Mouse (Mus musculus) kidney, embryonic 16.5 days (tissue): ENCODE data around the gene Muc1. TPM values are rescaled to one million over a fixed set of nuclear protein-coding genes. Genes with fewer than 3 reads are reported as not detected.

Experiments used
- ATAC-seq: fragments of 200-750 bp; cut with Nextera tagmentation; 2 replicates; pipeline ENCODE4 v1.8.0; 2017; ENCODE audit warnings: moderate TSS enrichment; ENCODE audit not compliant: low FRiP score, low TSS enrichment
- H3K27ac ChIP-seq: fragments of 300-500 bp; sonication (generic); 2 replicates; pipeline ENCODE4 v1.5.1; 2014; ENCODE audit warnings: low read length
- H3K27me3 ChIP-seq: fragments of 300-500 bp; sonication (generic); 2 replicates; pipeline ENCODE4 v1.6.1; 2014; ENCODE audit warnings: low read length, control low read depth, mixed read lengths; ENCODE audit not compliant: insufficient read depth
- H3K36me3 ChIP-seq: fragments of 300-500 bp; sonication (generic); 2 replicates; pipeline ENCODE4 v1.6.1; 2014; ENCODE audit warnings: low read length, control low read depth, mixed read lengths; ENCODE audit not compliant: insufficient read depth
- H3K4me1 ChIP-seq: fragments of 300-500 bp; sonication (generic); 2 replicates; pipeline ENCODE4 v1.6.1; 2014; ENCODE audit warnings: low read length, control low read depth, mixed read lengths; ENCODE audit not compliant: insufficient read depth
- H3K4me2 ChIP-seq: fragments of 300-500 bp; sonication (generic); replicated peaks from 2 replicates; pipeline ENCODE4 v1.6.1; 2014; ENCODE audit warnings: low read depth, low read length
- H3K4me3 ChIP-seq: fragments of 300-500 bp; sonication (generic); 2 replicates; pipeline ENCODE4 v1.5.1; 2014; ENCODE audit warnings: mild to moderate bottlenecking, low read length
- H3K9ac ChIP-seq: fragments of 300-500 bp; sonication (generic); replicated peaks from 2 replicates; pipeline ENCODE4 v1.6.1; 2014; ENCODE audit warnings: low read length
- H3K9me3 ChIP-seq: fragments of 300-500 bp; sonication (generic); 2 replicates; pipeline ENCODE4 v1.6.1; 2016; ENCODE audit warnings: low read length, control low read depth
- WGBS: fragments of 180-500 bp; shearing (Covaris S2); extraction: QIAGEN DNeasy Blood & Tissue Kit; methylation state at CpG from one replicate; pipeline ENCODE4 v1.1.7; 2014; 5-methylcytosine and 5-hydroxymethylcytosine counted together
- polyA plus RNA-seq: library from polyadenylated mRNA; unstranded; fragments of >200 nt; fragmentation: Nextera tagmentation; extraction: Ambion mirVana; gene quantifications from 2 replicates; pipeline ENCODE4 v1.2.1, GENCODE M21; 2015

Gene Muc1
- polyA plus RNA-seq, 1 experiment from 2014 or later, result 23.6 TPM

DNA sequence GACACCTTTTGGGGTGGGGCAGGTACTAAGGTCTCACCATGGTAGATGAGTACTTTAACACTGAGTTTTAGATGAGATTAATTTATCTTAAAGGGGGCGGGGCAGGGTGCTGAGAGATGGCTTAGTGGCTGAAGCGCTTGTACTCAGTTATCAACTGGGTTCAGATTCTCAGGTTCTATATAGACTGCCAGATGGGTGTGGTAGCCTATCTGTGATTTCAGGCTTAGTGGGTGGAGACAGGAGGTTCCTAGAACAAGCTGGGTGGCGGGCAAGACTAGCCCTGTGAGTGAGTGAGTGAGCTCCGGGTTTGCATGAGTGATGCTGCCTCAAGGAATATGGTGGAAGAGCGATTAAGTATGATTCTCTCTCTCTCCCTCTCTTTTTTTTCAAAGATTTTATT, 26.1 kb downstream of the Muc1 start:
- Histone ChIP-seq H3K27ac (no peak overlapping the region), H3K36me3 (no peaks in the 10 kb centered on the region), H3K4me3 (no peak overlapping the region), H3K9ac (no peak overlapping the region), H3K27me3 (no peaks in the 10 kb centered on the region), H3K4me2 (no peak overlapping the region), H3K4me1 (peaks cover 16% of the 10 kb centered on the region), H3K9me3 (no peaks in the 10 kb centered on the region)
- WGBS, result 94% methylated on average over 5 of the region's 5 CpGs
- no peak for ATAC-seq

DNA sequence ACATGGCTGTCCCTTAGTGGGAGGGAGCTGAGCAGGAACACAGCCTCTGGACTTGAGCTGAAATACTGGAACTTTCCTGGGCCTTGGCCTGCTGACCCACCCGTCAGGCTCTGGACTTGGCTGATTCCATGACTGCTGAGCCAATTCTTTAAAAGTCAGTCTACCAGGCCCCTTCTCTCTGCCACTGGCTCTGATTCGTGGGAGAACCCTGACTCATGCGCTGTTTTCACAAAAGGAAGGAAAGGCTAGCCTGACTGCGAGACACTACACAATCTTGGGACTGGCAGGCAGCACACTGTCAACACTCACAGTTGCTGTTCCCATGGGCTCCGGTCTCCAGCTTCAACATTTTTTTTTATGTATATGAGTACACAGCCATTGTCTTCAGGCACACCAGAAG, 27.3 kb downstream of the Muc1 start:
- Histone ChIP-seq H3K27me3 (no peaks in the 10 kb centered on the region), H3K4me1 (peaks cover 8% of the 10 kb centered on the region), H3K9ac (no peak overlapping the region), H3K4me3 (no peak overlapping the region), H3K27ac (no peak overlapping the region), H3K4me2 (no peak overlapping the region), H3K36me3 (no peaks in the 10 kb centered on the region), H3K9me3 (no peaks in the 10 kb centered on the region)
- no peak for ATAC-seq
- WGBS, result 84% methylated on average over 5 of the region's 5 CpGs

DNA sequence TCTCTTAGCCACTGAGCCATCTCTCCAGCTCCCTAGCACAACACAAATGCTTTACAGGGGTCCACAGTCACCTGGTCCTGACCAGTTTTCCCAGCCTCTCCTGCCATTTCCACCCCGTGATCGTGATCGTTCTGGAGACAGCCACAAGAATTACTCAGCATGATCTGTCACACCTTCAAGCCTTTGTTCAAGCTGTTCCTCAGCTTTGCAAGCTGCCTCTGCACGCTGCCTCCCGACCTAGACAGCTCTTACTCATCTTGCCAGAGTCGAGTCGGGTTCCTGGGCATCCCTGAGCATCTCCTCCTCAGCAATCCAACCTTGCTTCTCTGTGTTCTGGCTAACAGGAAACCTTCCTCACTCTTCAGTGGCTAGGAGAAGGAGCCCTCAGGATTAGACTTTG, 30.2 kb downstream of the Muc1 start, which contains the start of gene Dpm3:
TSS of gene Dpm3 (plus strand) at position 283 of the 400 bp plus-strand sequence.
- Histone ChIP-seq H3K27me3 (no peaks in the 10 kb centered on the region), H3K9me3 (no peaks in the 10 kb centered on the region), H3K4me3 (no peak within 1 kb of the TSS), H3K4me1 (no peaks in the 10 kb centered on the region), H3K4me2 (no peak within 1 kb of the TSS), H3K27ac (no peak within 1 kb of the TSS), H3K36me3 (no peaks in the 10 kb centered on the region), H3K9ac (no peak within 1 kb of the TSS)
- no peak for ATAC-seq
- 35% methylated on average over 7 of the region's 7 CpGs for WGBS

DNA sequence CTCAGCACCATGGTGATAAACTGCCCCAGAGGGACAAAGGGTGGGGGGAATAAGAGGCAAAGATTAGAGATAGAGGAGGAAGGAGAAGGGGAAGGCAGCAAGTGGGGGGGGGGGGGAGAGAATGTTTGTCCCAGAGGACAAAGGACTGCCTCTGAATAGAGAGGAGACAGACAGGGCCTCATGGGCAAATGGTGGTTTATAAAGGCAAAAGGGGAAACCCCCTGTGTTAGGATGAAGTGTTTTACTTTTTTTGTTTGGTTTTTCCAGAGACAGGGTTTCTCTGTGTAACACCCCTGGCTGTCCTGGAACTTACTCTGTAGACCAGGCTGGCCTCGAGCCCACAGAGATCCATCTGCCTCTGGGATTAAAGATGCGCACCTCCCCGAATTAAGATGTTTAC, 31.4 kb downstream of the Muc1 start:
- WGBS, result 73% methylated on average over 3 of the region's 3 CpGs
- Histone ChIP-seq H3K4me3 (no peak overlapping the region), H3K9me3 (no peaks in the 10 kb centered on the region), H3K36me3 (no peaks in the 10 kb centered on the region), H3K4me1 (no peaks in the 10 kb centered on the region), H3K27ac (no peak overlapping the region), H3K4me2 (no peak overlapping the region), H3K9ac (no peak overlapping the region), H3K27me3 (no peaks in the 10 kb centered on the region)
- no peak for ATAC-seq

DNA sequence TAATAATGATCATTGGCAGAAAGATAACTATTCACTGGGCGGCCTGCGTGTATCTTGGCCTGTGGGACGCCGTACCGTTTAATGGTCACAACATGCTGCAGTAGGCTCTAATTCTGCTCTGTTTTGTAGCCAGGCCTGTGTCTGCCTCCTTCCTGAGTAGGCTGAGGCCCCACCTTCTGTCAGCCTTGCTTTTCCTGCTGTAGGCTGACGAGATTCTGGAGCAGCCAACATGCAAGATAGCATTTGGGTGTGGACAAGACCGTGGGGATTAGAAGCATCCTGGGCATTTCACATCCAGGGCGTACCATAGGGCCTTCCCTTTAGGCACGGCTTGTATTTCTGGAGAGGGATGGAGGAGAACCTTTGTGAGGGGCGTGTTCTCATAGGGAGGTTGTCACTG, 33.6 kb downstream of the Muc1 start:
- Histone ChIP-seq H3K27me3 (no peaks in the 10 kb centered on the region), H3K9ac (no peak overlapping the region), H3K4me1 (peaks cover 8% of the 10 kb centered on the region), H3K36me3 (no peaks in the 10 kb centered on the region), H3K27ac (peak overlapping the region; percentile 31; the same call in 1 of the 2 replicates), H3K4me2 (no peak overlapping the region), H3K9me3 (no peaks in the 10 kb centered on the region), H3K4me3 (no peak overlapping the region)
- 67% methylated on average over 10 of the region's 10 CpGs for WGBS
- ATAC-seq, result no peak

DNA sequence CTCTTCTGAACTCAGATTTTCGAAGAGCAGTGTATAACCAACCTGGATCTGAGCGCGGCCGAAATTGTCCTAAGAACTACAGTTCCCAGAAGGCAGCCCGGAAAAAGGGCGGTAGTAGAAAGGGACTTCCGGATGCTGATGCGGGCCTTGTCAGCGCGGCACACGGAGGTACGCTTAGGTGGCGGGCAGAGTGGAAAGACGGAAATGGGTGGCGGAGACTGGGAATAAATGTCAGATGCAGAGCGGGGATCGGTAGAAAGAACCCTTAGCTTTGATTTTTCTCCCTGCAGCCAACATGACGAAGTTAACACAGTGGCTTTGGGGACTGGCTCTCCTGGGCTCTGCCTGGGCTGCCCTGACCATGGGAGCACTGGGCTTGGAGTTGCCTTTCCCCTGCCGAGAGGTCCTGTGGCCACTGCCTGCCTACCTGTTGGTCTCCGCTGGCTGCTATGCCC, 37.6 kb downstream of the Muc1 start:
- peak overlapping the region; percentile 92 for H3K4me2 ChIP-seq
- peak; percentile 76 for ATAC-seq
- peaks cover 38% of the 10 kb centered on the region for H3K4me1 ChIP-seq
- no peaks in the 10 kb centered on the region for H3K9me3 ChIP-seq
- H3K4me3 ChIP-seq, result peak overlapping the region; percentile 83
- no peaks in the 10 kb centered on the region for H3K27me3 ChIP-seq
- peak overlapping the region; percentile 65 for H3K27ac ChIP-seq
- H3K9ac ChIP-seq, result peak overlapping the region; percentile 90
- WGBS, result under 1% methylated on average over 20 of the region's 20 CpGs
- H3K36me3 ChIP-seq, result 0 out of 2 replicates have a peak, but pooled peaks cover 3% of the 10 kb centered on the region

DNA sequence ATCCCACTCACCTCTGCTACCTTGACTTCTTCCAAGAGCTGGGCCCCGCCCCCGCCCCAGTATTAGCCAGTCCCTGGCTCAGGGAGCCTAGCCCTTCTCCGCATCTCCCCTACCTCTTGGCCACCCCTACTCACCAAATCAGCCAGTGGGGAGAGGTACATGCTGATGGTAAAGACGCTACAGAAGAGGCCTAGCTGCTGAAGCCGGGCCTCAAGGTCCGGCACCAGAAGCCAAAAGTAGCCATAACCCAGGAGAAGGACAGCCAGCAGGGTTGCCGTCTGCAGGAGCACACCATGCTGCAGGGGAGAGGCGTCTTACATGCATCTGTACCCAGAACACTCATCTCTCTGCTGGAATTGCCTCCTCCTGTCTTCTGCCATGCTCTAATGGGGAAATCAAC, 40.1 kb downstream of the Muc1 start:
- H3K4me3 ChIP-seq, result no peak overlapping the region
- no peaks in the 10 kb centered on the region for H3K9me3 ChIP-seq
- WGBS, result 68% methylated on average over 8 of the region's 8 CpGs
- no peak for ATAC-seq
- H3K27me3 ChIP-seq, result no peaks in the 10 kb centered on the region
- peaks cover 38% of the 10 kb centered on the region for H3K4me1 ChIP-seq
- peaks cover 19% of the 10 kb centered on the region for H3K36me3 ChIP-seq
- peak overlapping the region; percentile 76; the same call in 1 of the 2 replicates for H3K4me2 ChIP-seq
- H3K27ac ChIP-seq, result no peak overlapping the region
- H3K9ac ChIP-seq, result no peak overlapping the region

DNA sequence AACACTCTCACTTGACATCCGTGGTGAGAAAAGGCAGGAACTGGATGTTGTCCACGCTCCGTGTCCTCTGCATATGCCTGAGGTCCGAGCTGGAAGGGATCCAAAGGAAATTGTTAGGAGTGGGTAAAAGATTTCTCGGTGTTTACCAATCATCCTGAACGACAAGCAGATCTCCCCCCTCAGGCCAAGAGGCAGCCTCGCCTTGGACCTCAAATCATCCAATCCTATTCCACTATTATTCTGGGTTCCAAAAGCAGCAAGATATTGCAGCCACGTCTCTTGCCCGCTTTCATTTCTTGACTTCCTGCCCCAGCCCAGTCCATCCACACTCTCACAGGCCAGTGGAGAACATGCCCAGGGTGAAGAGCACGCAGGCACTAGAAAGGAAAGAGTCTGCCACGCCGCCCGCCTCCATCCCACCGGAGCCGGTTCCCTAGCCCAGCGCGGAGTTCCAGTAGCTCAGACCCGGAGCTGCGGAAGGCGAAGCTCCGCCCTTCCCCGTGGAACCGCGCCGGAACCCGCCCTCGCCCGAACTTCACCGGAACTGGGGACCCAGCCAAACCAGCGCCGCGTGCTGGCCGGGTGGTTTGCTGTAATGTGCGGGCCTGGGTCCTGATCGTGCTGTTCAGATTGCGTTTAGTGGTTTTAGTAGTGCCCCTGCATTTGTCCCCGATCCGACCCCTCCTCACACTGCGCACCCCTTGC, 41.3 kb downstream of the Muc1 start, which contains the start of gene Slc50a1:
TSS of gene Slc50a1 (minus strand) at position 520 of the 705 bp plus-strand sequence.
- peak; percentile 43; the same call in 1 of the 2 replicates for ATAC-seq
- no peaks in the 10 kb centered on the region for H3K9me3 ChIP-seq
- peaks cover 24% of the 10 kb centered on the region for H3K36me3 ChIP-seq
- no peaks in the 10 kb centered on the region for H3K27me3 ChIP-seq
- H3K4me2 ChIP-seq, result peak within 1 kb of the TSS; percentile 76
- H3K4me3 ChIP-seq, result peak within 1 kb of the TSS; percentile 62
- peaks cover 38% of the 10 kb centered on the region for H3K4me1 ChIP-seq
- WGBS, result 2% methylated on average over 39 of the region's 39 CpGs
- H3K27ac ChIP-seq, result peak within 1 kb of the TSS; percentile 88
- peak within 1 kb of the TSS; percentile 77 for H3K9ac ChIP-seq

DNA sequence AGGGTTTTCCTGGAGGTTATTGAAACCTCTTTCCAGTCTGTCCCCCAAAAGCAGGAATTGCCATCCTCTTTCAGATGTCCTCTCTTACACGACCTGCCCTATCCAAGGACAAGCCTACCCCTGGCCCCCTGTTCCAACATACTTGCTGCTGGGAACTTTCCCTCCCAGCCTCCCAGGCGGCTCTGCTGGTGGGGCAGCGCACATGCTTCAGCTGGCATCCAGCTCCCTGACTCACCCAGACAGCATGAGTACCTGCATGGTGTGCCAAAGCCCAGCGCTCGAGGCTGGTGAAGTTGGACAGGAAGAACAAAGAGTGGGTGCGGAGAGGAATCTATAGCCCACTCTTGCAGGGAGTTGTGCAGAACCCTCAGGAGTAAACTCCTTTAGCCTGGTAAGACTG, 42.0 kb downstream of the Muc1 start:
- peaks cover 31% of the 10 kb centered on the region for H3K36me3 ChIP-seq
- H3K27me3 ChIP-seq, result no peaks in the 10 kb centered on the region
- H3K4me2 ChIP-seq, result peak overlapping the region; percentile 76
- no peaks in the 10 kb centered on the region for H3K9me3 ChIP-seq
- H3K4me1 ChIP-seq, result peaks cover 40% of the 10 kb centered on the region
- 65% methylated on average over 6 of the region's 6 CpGs for WGBS
- ATAC-seq, result no peak
- peak overlapping the region; percentile 77 for H3K9ac ChIP-seq
- H3K27ac ChIP-seq, result peak overlapping the region; percentile 88
- H3K4me3 ChIP-seq, result peak overlapping the region; percentile 62

DNA sequence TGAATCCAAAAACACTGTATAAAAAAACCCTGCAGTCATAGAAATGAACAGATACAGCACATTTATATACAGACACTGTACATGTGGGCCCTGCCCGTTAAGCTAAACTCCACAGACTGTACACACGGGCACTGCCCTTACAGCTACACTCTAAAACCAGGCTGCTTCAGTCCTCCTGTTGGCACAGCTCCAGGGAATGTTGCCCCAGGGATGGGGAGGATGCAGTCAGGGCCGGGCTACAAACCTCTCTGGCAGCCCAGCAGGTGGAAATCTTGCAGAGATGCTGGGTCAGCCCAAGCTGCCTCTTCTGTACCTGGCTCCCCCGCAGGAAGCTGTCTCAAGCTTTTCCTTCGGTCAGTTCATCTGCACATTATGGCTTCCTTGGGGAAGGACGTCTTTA, 42.9 kb downstream of the Muc1 start:
- Histone ChIP-seq H3K9ac (no peak overlapping the region), H3K27ac (no peak overlapping the region), H3K9me3 (no peaks in the 10 kb centered on the region), H3K4me2 (no peak overlapping the region), H3K36me3 (peaks cover 33% of the 10 kb centered on the region), H3K4me3 (no peak overlapping the region), H3K27me3 (no peaks in the 10 kb centered on the region), H3K4me1 (peaks cover 46% of the 10 kb centered on the region)
- ATAC-seq, result no peak
- 68% methylated on average over 6 of the region's 6 CpGs for WGBS
